Mouse (Mus musculus) T-helper 2 cell (primary cell): ENCODE data around the gene Map1lc3b.

Experiments
- in situ Hi-C: fragments of 300-600 bp; cut with MboI, MseI; formaldehyde crosslinking; loops from one replicate; pipeline ENCODE4 v1.15.1; 2025; ENCODE audit warnings: high pct_unique_total_duplicates

Gene Map1lc3b

GRCm38 (mm10) chr8:121590203-121591177 is at the start of gene Map1lc3b:
Gene Map1lc3b, plus strand, starts transcription at chr8:121590361.
- in situ Hi-C loops = loop anchor here (25.0 kb wide), 2 partner anchors 878 to 1997 kb away; no protein-coding TSS in a partner anchor

DNA sequence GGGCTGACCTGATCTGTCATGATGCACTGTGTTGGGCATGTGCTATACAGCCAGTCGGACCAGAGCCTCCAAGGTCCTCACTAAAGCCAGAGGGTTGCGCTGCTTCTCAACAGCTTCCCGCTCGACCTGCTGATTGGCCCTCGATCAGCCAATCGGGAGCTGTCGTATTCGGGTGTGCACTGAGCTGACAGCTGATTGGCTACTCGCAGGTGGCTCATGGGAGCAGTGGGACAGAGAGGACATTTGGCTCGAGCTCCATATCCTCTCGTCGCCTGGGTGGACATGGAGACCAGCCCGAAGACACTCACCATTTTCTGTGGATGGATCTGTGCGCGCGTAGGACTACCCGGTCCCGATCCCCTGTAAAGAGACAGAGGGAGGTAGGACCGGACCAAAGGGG is 48.3 kb upstream of the Map1lc3b start:
- in situ Hi-C loops = loop anchor here (10.0 kb wide), 1 partner anchor 143 kb away; no protein-coding TSS in a partner anchor

GRCm38 (mm10) chr8:121542901-121543300 is 47.3 kb upstream of the Map1lc3b start:
- in situ Hi-C loops = loop anchor here (10.0 kb wide), 1 partner anchor 142 kb away; no protein-coding TSS in a partner anchor

DNA sequence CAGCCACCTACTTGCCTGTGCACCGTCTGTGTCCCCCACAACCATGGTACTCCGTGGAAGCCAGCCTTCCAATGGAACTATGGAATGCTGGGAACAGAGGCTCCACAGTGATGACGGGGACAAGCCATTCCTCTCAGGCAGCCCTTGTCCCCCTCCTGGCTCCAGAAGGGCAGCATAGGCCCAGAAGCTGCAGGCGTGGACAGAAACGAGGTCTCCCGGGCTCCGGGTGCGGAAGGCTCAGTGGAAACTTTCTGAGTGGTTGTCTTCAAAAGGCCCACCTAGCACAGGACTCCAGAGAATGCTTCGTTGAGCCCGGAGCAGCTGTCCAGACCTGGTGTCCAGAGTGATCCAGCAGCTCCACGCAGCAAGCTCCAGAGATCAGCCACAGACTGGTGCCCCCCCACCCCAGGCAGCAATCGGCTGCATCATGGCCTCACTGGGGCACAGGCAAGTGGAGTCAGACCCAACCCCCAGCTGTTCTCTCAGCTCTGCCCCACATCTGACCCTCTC is 45.8 kb upstream of the Map1lc3b start, which contains the start of gene 1700018B08Rik:
TSS of gene 1700018B08Rik (minus strand) at position 45 of the 510 bp plus-strand sequence.
- in situ Hi-C loops = loop anchor here (10.0 kb wide), 1 partner anchor 140 kb away; no protein-coding TSS in a partner anchor

- in situ Hi-C loops = loop anchor here (10.0 kb wide), 1 partner anchor 140 kb away; no protein-coding TSS in a partner anchor
These were observed 45.2 kb upstream of the Map1lc3b start for GRCm38 (mm10) chr8:121544936-121545335.

DNA sequence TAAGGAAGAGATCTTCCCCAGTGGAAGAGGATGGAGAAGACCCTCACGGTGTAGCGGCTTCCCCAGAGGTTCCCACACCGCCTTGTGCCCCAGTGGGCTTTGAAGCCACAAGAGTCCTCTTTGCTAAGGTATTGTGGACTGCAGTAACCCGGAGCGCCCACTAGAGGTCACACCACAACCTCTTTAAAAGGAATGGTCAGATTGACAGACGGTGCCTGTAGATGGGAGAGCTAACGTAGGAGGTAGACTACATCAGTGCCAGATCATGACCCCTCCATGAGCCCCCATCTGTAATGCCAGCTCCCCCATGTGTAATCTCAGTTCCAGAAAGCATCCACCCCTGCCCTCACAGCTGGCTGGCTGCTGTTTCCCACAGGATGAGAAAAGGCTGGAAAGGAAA is 43.0 kb upstream of the Map1lc3b start:
- in situ Hi-C loops = loop anchor here (10.0 kb wide), 1 partner anchor 138 kb away; no protein-coding TSS in a partner anchor

- in situ Hi-C loops = loop anchor here (5.0 kb wide), 1 partner anchor 52 kb away; no protein-coding TSS in a partner anchor
These were observed 40.1 kb upstream of the Map1lc3b start for GRCm38 (mm10) chr8:121550056-121550455.

DNA sequence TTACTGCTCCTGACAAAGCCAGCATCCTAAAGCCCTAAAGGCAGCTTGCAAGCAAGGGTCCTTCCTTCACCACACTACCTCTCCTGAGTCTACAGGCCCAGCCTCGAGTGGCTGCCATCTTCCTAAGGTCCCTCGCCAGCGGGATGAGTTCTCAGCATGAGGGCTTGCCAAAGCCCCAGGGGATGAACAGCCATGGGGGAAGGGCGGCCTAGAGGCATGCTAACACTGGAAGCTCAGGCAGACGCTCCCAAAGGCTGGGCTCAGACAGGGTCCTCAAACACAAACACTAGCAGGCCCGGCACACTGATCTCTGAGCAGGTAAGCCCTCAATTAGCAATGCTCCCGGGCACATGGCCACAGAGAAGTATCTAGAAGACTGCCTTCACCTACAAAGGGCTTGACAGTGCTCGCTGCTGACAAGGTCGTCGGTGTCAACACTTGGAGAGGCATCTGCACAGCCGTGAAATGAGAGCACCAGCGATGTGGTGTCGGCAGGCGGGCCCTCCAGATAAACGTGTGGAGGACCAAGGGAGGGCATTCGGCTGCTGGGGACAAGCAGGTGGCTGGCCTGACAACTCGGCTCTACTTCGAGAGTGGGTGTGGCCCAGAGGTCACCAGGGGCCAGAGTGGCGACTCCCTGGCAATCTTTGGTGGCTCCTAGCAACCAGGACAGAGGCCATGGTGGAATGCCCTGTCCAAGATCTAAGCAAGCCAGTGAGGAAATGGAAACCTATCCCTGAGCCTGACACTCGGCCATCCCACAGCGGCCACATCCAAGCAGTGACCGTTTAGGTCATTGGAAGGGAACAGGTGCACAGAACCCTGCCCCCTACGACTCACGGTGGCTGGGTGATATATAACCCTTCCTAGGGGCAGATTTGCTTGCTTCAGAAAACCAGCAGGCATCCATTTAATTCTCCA is 38.8 kb upstream of the Map1lc3b start:
- in situ Hi-C loops = loop anchor here (5.0 kb wide), 1 partner anchor 51 kb away; no protein-coding TSS in a partner anchor

GRCm38 (mm10) chr8:121552506-121552905 is 37.7 kb upstream of the Map1lc3b start:
- in situ Hi-C loops = loop anchor here (5.0 kb wide), 1 partner anchor 50 kb away; no protein-coding TSS in a partner anchor

DNA sequence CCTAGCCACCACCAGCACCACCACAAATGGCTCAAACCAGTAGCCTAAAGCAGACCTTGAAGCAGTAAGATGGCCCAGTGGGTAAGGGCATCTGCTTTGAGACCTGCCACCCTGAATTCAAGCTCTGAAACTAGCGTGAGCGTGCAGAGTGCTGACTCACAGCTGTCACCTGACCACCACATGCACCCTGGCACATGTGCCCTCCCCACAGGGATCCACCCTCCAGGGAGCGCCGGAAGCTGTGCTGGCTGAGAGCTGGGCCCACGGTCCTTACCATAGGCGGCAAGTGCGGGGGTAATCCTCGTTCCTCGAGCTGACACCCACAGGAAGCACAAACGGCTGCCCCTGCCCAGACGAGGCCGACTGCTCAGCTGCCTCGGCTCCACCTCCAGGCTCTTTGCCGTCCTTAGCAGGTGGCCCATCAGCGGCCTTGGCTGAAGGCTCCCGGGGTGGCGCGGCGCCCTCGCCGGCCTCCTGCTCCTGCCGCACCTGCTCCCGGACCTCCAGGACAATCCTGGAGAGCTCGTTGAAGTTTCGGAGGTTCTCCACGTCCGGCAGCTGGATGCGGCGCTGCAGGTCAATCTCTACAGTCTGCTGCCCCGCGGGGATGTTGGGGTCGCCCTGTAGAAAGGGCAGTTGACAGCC is 36.2 kb upstream of the Map1lc3b start:
- in situ Hi-C loops = loop anchor here (5.0 kb wide), 1 partner anchor 48 kb away; no protein-coding TSS in a partner anchor

GRCm38 (mm10) chr8:121557746-121558145 is 32.4 kb upstream of the Map1lc3b start:
- in situ Hi-C loops = no loop called here

DNA sequence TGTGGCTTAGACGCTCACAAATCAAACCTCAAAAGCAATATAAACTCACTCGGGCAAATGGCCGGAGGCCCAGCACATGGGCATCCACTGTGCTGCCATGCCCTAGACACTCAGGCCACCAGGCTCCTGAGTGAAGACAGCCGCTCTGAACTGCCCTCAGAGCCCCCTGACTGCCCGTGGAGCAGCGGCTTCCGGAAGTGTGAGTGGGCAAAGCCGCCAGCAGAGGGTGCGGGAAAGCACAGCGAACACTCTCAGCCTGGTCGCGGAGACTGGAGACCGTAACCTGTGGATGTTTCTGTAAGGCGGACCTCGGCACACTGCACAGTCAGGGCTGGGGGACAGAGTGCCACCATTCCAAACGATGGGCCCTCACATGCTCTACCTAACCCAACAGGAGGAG is 31.6 kb upstream of the Map1lc3b start:
- in situ Hi-C loops = no loop called here

DNA sequence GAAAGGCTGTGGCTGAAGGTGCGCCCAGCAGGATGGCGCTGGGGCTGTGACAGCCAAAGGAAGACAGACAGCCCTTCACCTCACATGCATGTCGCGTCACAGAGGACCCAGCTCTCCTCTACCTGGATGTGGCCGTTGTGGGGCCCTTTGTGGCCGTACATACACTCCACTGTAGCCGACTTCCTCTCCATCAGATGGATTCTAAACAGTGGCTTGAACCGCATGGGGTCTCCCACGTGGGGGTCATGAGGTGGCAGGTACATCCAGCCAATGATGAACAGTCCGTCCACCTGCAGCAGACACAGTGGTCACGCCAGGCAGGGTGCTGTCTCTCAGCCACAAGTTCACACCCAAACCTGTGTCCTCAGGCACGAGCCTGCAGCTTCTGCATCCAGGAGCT is 30.4 kb upstream of the Map1lc3b start:
- in situ Hi-C loops = no loop called here

- in situ Hi-C loops = no loop called here
These were observed 29.6 kb upstream of the Map1lc3b start for GRCm38 (mm10) chr8:121560432-121561100.

GRCm38 (mm10) chr8:121561636-121562345 is 28.4 kb upstream of the Map1lc3b start:
- in situ Hi-C loops = no loop called here

DNA sequence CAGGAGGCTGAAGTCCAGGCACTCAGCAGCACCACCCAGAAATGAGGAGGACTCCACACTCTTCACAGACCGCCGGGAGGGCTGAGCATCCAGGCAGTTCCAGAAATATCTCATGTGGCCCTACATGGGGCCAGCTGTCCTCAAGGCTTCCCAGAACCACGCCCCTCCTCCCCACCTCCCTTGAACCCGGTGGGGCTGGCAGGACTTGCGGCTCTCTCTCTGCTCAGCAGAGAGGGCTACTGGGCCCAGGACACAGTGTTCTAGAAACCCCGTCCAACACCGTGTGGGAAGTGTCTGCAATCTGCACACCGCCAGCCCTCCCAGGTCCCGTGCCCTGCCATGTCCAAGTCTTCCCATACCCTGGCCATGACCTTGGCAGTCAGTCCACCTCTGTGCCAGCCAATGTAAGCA is 27.2 kb upstream of the Map1lc3b start:
- in situ Hi-C loops = no loop called here

- in situ Hi-C loops = no loop called here
These were observed 26.5 kb upstream of the Map1lc3b start for GRCm38 (mm10) chr8:121563701-121564100.

GRCm38 (mm10) chr8:121568321-121568720 is 21.8 kb upstream of the Map1lc3b start:
- in situ Hi-C loops = no loop called here

- in situ Hi-C loops = no loop called here
These were observed 19.8 kb upstream of the Map1lc3b start for GRCm38 (mm10) chr8:121570335-121570734.
